ENCODE assay signal across 1 mouse cellular context in genomic region chr2:65240173-65240745, GRCm38 (mm10).
TF ChIP-seq lines count a peak whose summit lies in the region.

No protein-coding gene starts in this region.

TF ChIP-seq in CH12.LX, 34 proteins besides CTCF, POLR2A, EP300 and RAD21 (continued from another document):
- TF ChIP-seq MAX (IDR thresholded peaks at IDR 0.05; ENCODE audit: low read length) (no peak), SMC3 (IDR thresholded peaks at IDR 0.05; ENCODE audit: low read depth, low read length) (no peak), ZKSCAN1 (IDR thresholded peaks at IDR 0.05; ENCODE audit: borderline replicate concordance, low read depth, low read length) (no peak), JUN (IDR thresholded peaks at IDR 0.05; ENCODE audit: insufficient read depth, low read depth, low read length) (peak; percentile 96), ZC3H11A (IDR thresholded peaks at IDR 0.05; ENCODE audit: low read depth, low read length) (no peak), USF2 (conservative IDR thresholded peaks at IDR 0.05; ENCODE audit: low read depth, low read length) (no peak), ELF1 (IDR thresholded peaks at IDR 0.05; ENCODE audit: low read depth, low read length) (no peak), PAX5 (IDR thresholded peaks at IDR 0.05; ENCODE audit: low read length) (no peak), NRF1 (IDR thresholded peaks at IDR 0.05; ENCODE audit: low read depth, low read length) (no peak), IRF4 (IDR thresholded peaks at IDR 0.05; ENCODE audit: low read depth, low read length) (peak; percentile 85), ZNF384 (IDR thresholded peaks at IDR 0.05; ENCODE audit: low read depth, low read length) (no peak), CHD2 (IDR thresholded peaks at IDR 0.05; ENCODE audit: low read length) (0 out of 2 replicates have a peak, but pooled peaks have one; percentile 18), ETS1 (conservative IDR thresholded peaks at IDR 0.05; ENCODE audit: low read depth, low read length) (peak; percentile 85), MXI1 (IDR thresholded peaks at IDR 0.05; ENCODE audit: low read depth, low read length) (no peak), TBP (conservative IDR thresholded peaks at IDR 0.05; ENCODE audit: low read depth, low read length) (no peak), MAZ (IDR thresholded peaks at IDR 0.05; ENCODE audit: low read depth, low read length) (no peak), MYC (IDR thresholded peaks at IDR 0.05; ENCODE audit: low read depth, low read length) (0 out of 2 replicates have a peak, but pooled peaks have one; percentile 24)
